11 mouse cellular contexts compared by ENCODE assay signal in genomic region chr14:47839493-47840215, GRCm38 (mm10).
DNase-seq lines count a peak whose midpoint lies in the region; ATAC-seq and TF ChIP-seq lines count a peak whose summit lies in the region.
"Had no signal": no experiment of that assay in that cellular context is flagged by ENCODE, and none has a peak within 500 bp of the region (broad histone marks: within the 10 kb centered on the region; RNA-seq: fewer than 3 reads in every experiment).

No protein-coding gene starts in this region.

- no peak overlapping the region for H3K9ac ChIP-seq in hindbrain, embryonic 11.5 days (ENCODE audit: low read depth, low read length)
- H3K9ac ChIP-seq in hindbrain, embryonic 14.5 days: no peak overlapping the region
- no peak overlapping the region for H3K9ac ChIP-seq in limb, embryonic 11.5 days (ENCODE audit: low read length)
- H3K9ac ChIP-seq: embryonic facial prominence, embryonic 15.5 days; liver, embryonic 15.5 days had no signal

- H3K9me3 ChIP-seq in hindbrain, embryonic 11.5 days (ENCODE audit: control insufficient read depth, low read length): no peaks in the 10 kb centered on the region
- no peaks in the 10 kb centered on the region for H3K9me3 ChIP-seq in hindbrain, embryonic 14.5 days (ENCODE audit: control insufficient read depth, low read length)
- H3K9me3 ChIP-seq in limb, embryonic 11.5 days (ENCODE audit: control insufficient read depth, low read length): no peaks in the 10 kb centered on the region
- H3K9me3 ChIP-seq: embryonic facial prominence, embryonic 15.5 days; liver, embryonic 15.5 days had no signal

- no peak for TF ChIP-seq POLR2A in testis, adult 2 months (IDR thresholded peaks at IDR 0.05; ENCODE audit: control insufficient read depth, low read depth, low read length)

- H3K4me3 ChIP-seq in hindbrain, embryonic 11.5 days (ENCODE audit: low read depth, low read length): no peak overlapping the region
- no peak overlapping the region for H3K4me3 ChIP-seq in hindbrain, embryonic 14.5 days (replicated peaks; ENCODE audit: low read length)
- peak overlapping the region; percentile 41 for H3K4me3 ChIP-seq in testis, adult 2 months (ENCODE audit: control insufficient read depth, low read depth, low read length)
- H3K4me3 ChIP-seq in limb, embryonic 11.5 days (ENCODE audit: low read depth, low read length): no peak overlapping the region
- H3K4me3 ChIP-seq: embryonic facial prominence, embryonic 15.5 days; liver, embryonic 15.5 days had no signal

- H3K27ac ChIP-seq in hindbrain, embryonic 11.5 days (ENCODE audit: low read depth, low read length): no peak overlapping the region
- H3K27ac ChIP-seq in hindbrain, embryonic 14.5 days: no peak overlapping the region
- no peak overlapping the region for H3K27ac ChIP-seq in testis, adult 2 months (ENCODE audit: control insufficient read depth, insufficient read depth, low read depth, low read length)
- H3K27ac ChIP-seq in limb, embryonic 11.5 days (replicated peaks; ENCODE audit: low read depth, low read length): peak overlapping the region; percentile 62; the same call in 1 of the 2 replicates
- H3K27ac ChIP-seq: embryonic facial prominence, embryonic 15.5 days; liver, embryonic 15.5 days had no signal

- ATAC-seq in hindbrain, embryonic 11.5 days (ENCODE audit: low FRiP score): no peak
- ATAC-seq in hindbrain, embryonic 14.5 days (ENCODE audit: low FRiP score): no peak
- ATAC-seq in limb, embryonic 11.5 days (ENCODE audit: insufficient number of reproducible peaks, low FRiP score, low TSS enrichment, low read depth): no peak

- peak; percentile 19 for DNase-seq in hindbrain, embryonic 11.5 days (ENCODE audit: low spot score)
- DNase-seq in hindbrain, embryonic 14.5 days (ENCODE audit: low spot score): no peak
- no peak for DNase-seq in testis, postnatal 14 days (ENCODE audit: low spot score)
- peak; percentile 23 for DNase-seq in limb, embryonic 11.5 days (ENCODE audit: low spot score)
- DNase-seq in c-Kit-positive CD71-positive TER-119-positive erythroid progenitor cells, embryonic 14.5 days (ENCODE audit: low spot score): no peak
- DNase-seq in spleen, adult 12 weeks (ENCODE audit: low spot score): no peak
- DNase-seq: right cerebral cortex, postnatal 25 days had no signal

- 0 out of 2 replicates have a peak, but pooled peaks cover 3% of the 10 kb centered on the region for H3K4me1 ChIP-seq in hindbrain, embryonic 11.5 days (replicated peaks; ENCODE audit: control insufficient read depth, insufficient read depth, low read length)
- no peaks in the 10 kb centered on the region for H3K4me1 ChIP-seq in hindbrain, embryonic 14.5 days (replicated peaks; ENCODE audit: control insufficient read depth, insufficient read depth, low read length)
- H3K4me1 ChIP-seq in testis, adult 2 months (ENCODE audit: control insufficient read depth, insufficient read depth, low read length): no peaks in the 10 kb centered on the region; the same call in 1 of the 2 replicates
- H3K4me1 ChIP-seq in limb, embryonic 11.5 days (ENCODE audit: control insufficient read depth, insufficient read depth, low read length): peaks cover 7% of the 10 kb centered on the region; the same call in 1 of the 2 replicates
- H3K4me1 ChIP-seq: embryonic facial prominence, embryonic 15.5 days; liver, embryonic 15.5 days had no signal

- H3K27me3 ChIP-seq in hindbrain, embryonic 11.5 days (ENCODE audit: control insufficient read depth, insufficient read depth, low read length): no peaks in the 10 kb centered on the region
- H3K27me3 ChIP-seq in hindbrain, embryonic 14.5 days (ENCODE audit: control insufficient read depth, insufficient read depth, low read length): no peaks in the 10 kb centered on the region
- H3K27me3 ChIP-seq in testis, adult 2 months (ENCODE audit: control insufficient read depth, insufficient read depth, low read length): no peaks in the 10 kb centered on the region
- no peaks in the 10 kb centered on the region for H3K27me3 ChIP-seq in limb, embryonic 11.5 days (ENCODE audit: control insufficient read depth, insufficient read depth, low read length)
- H3K27me3 ChIP-seq: CH12.LX; embryonic facial prominence, embryonic 15.5 days; liver, embryonic 15.5 days had no signal

- H3K36me3 ChIP-seq in hindbrain, embryonic 11.5 days (ENCODE audit: control insufficient read depth, insufficient read depth, low read length): no peaks in the 10 kb centered on the region
- no peaks in the 10 kb centered on the region for H3K36me3 ChIP-seq in hindbrain, embryonic 14.5 days (replicated peaks; ENCODE audit: control insufficient read depth, insufficient read depth)
- no peaks in the 10 kb centered on the region for H3K36me3 ChIP-seq in testis, adult 2 months (ENCODE audit: control insufficient read depth, insufficient read depth, low read length)
- no peaks in the 10 kb centered on the region; the same call in 1 of the 2 replicates for H3K36me3 ChIP-seq in limb, embryonic 11.5 days (ENCODE audit: control insufficient read depth, insufficient read depth, low read length)
- H3K36me3 ChIP-seq: embryonic facial prominence, embryonic 15.5 days; liver, embryonic 15.5 days had no signal

- no peak overlapping the region for H3K4me2 ChIP-seq in hindbrain, embryonic 11.5 days (replicated peaks; ENCODE audit: low read depth, low read length)
- no peak overlapping the region for H3K4me2 ChIP-seq in hindbrain, embryonic 14.5 days (replicated peaks)
- no peak overlapping the region for H3K4me2 ChIP-seq in limb, embryonic 11.5 days (ENCODE audit: low read depth, severe bottlenecking)
- H3K4me2 ChIP-seq: embryonic facial prominence, embryonic 15.5 days; liver, embryonic 15.5 days had no signal

- 66% methylated on average over 6 of the region's 6 CpGs for WGBS in hindbrain, embryonic 11.5 days
- WGBS in hindbrain, embryonic 14.5 days: 55% methylated on average over 6 of the region's 6 CpGs
- WGBS in limb, embryonic 11.5 days: 49% methylated on average over 6 of the region's 6 CpGs

- TF ChIP-seq CTCF in testis, adult 2 months (IDR thresholded peaks at IDR 0.05; ENCODE audit: control insufficient read depth, insufficient read depth, insufficient replicate concordance, low read depth, low read length): no peak

Comparison
In these comparisons a context has a peak if more than half of its experiments do, and no peak if none do; other contexts are left out.
1. DNase-seq: peak in hindbrain, embryonic 11.5 days (single experiment) and limb, embryonic 11.5 days (single experiment); none in hindbrain, embryonic 14.5 days (single experiment), testis, postnatal 14 days (single experiment), c-Kit-positive CD71-positive TER-119-positive erythroid progenitor cells, embryonic 14.5 days (single experiment) and spleen, adult 12 weeks (single experiment).